8 mouse cellular contexts compared by ENCODE assay signal in the genomic region with DNA sequence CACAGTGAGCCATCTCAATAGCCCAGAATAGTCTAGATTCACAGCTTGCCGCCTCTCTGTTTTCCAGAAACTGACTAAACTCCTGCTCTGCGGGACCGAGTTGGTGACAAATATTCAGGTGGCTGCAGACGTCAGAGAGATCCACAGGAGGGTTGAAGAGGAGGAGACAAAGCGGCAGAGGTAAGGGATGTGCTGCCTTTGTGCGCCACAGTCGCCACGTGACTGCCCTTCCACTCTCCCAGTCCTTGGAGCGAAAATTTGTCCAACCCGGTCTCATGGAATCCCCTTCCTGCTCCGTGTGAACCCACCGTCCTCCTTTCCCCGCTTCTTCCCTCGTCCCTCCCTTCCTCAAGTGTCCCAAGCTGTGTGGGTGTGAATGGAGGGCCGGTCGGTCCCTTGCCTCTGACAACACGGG.
DNase-seq lines count a peak whose midpoint lies in the region; ATAC-seq lines count a peak whose summit lies in the region.

No protein-coding gene starts in this region.

- H3K36me3 ChIP-seq in heart, embryonic 15.5 days = no peaks in the 10 kb centered on the region
- H3K36me3 ChIP-seq in forebrain, embryonic 14.5 days (ENCODE audit: control insufficient read depth, insufficient read depth, low read length) = no peaks in the 10 kb centered on the region
- no peaks in the 10 kb centered on the region for H3K36me3 ChIP-seq in liver, embryonic 12.5 days

- intact Hi-C loops in gastrocnemius, postnatal 14 days (cut with DNase I; ENCODE audit: low total_unique reads) = no loop called here

- peak overlapping the region; percentile 65 for H3K4me2 ChIP-seq in heart, embryonic 15.5 days
- peak overlapping the region; percentile 49 for H3K4me2 ChIP-seq in forebrain, embryonic 14.5 days (ENCODE audit: low read length)
- H3K4me2 ChIP-seq in liver, embryonic 12.5 days = peak overlapping the region; percentile 43

- WGBS in heart, embryonic 15.5 days = 5% methylated on average over 17 of the region's 17 CpGs
- WGBS in forebrain, embryonic 14.5 days = 8% methylated on average over 17 of the region's 17 CpGs
- WGBS in liver, embryonic 12.5 days (ENCODE audit: insufficient replicate concordance) = 12% methylated on average over 17 of the region's 17 CpGs

- peak overlapping the region; percentile 29 for H3K4me3 ChIP-seq in heart, embryonic 15.5 days
- H3K4me3 ChIP-seq in forebrain, embryonic 14.5 days (ENCODE audit: low read depth, low read length) = peak overlapping the region; percentile 14; the same call in 1 of the 2 replicates
- no peak overlapping the region for H3K4me3 ChIP-seq in liver, embryonic 12.5 days

- DNase-seq in heart, adult 11 months = no peak
- DNase-seq in brain, adult 2 months (ENCODE audit: low read depth, low spot score) = peak; percentile 82
- DNase-seq in forebrain, embryonic 14.5 days (ENCODE audit: low spot score) = no peak
- DNase-seq in thymus, postnatal 10 days (ENCODE audit: low spot score in 2 of 2) = no peak
- no peak for DNase-seq in gastrocnemius, postnatal 14 days
- no peak for DNase-seq in urinary bladder, postnatal 10 days (ENCODE audit: low spot score)

- no peak overlapping the region; the same call in 1 of the 2 replicates for H3K9ac ChIP-seq in heart, embryonic 15.5 days
- peak overlapping the region; percentile 17; the same call in 1 of the 2 replicates for H3K9ac ChIP-seq in forebrain, embryonic 14.5 days (ENCODE audit: low read length)
- H3K9ac ChIP-seq in liver, embryonic 12.5 days = no peak overlapping the region

- no peak; the same call in 1 of the 2 replicates for ATAC-seq in heart, embryonic 15.5 days (replicated peaks; ENCODE audit: insufficient number of reproducible peaks, insufficient read depth, low FRiP score, low read depth)
- peak; percentile 23; the same call in 1 of the 2 replicates for ATAC-seq in forebrain, embryonic 14.5 days
- ATAC-seq in liver, embryonic 12.5 days = no peak

- H3K9me3 ChIP-seq in heart, embryonic 15.5 days (replicated peaks) = no peaks in the 10 kb centered on the region
- H3K9me3 ChIP-seq in forebrain, embryonic 14.5 days (replicated peaks; ENCODE audit: control insufficient read depth, low read length) = no peaks in the 10 kb centered on the region
- H3K9me3 ChIP-seq in liver, embryonic 12.5 days (replicated peaks) = no peaks in the 10 kb centered on the region

- H3K27me3 ChIP-seq in heart, embryonic 15.5 days = peaks cover 18% of the 10 kb centered on the region
- no peaks in the 10 kb centered on the region for H3K27me3 ChIP-seq in forebrain, embryonic 14.5 days (replicated peaks; ENCODE audit: control insufficient read depth, insufficient read depth, low read length)
- H3K27me3 ChIP-seq in liver, embryonic 12.5 days (replicated peaks) = peaks cover 62% of the 10 kb centered on the region

- peaks cover 8% of the 10 kb centered on the region for H3K4me1 ChIP-seq in heart, embryonic 15.5 days (replicated peaks)
- no peaks in the 10 kb centered on the region for H3K4me1 ChIP-seq in forebrain, embryonic 14.5 days (ENCODE audit: control insufficient read depth, insufficient read depth, low read length)
- H3K4me1 ChIP-seq in liver, embryonic 12.5 days = peaks cover 9% of the 10 kb centered on the region; the same call in 1 of the 2 replicates

- no peak overlapping the region for H3K27ac ChIP-seq in heart, embryonic 15.5 days
- no peak overlapping the region for H3K27ac ChIP-seq in forebrain, embryonic 14.5 days (ENCODE audit: low read depth, low read length)
- H3K27ac ChIP-seq in liver, embryonic 12.5 days = no peak overlapping the region
